8 mouse cellular contexts compared by ENCODE assay signal in the genomic region with DNA sequence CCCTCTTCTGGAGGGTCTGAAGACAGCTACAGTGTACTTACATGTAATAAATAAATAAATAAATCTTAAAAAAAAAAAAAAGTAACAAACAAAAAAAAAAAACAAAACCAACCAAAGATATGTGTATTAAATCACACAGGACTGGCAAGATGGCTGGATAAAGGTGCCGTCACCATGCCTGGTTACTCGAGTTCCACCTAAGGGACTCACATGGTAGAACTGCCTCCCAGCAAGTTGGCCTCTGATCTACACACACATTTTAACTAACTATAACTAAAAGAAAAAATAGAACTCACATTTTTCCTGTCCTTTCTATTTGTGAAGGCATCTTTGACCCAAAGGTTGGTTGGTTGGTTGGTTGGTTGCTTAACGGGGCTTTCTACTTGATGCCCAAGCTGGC. TPM values are rescaled to one million over a fixed set of nuclear protein-coding genes. Genes with fewer than 3 reads are reported as not detected.
DNase-seq lines count a peak whose midpoint lies in the region; ATAC-seq lines count a peak whose summit lies in the region.

No protein-coding gene starts in this region.

- H3K9me3 ChIP-seq in lung, embryonic 16.5 days (ENCODE audit: control insufficient read depth, low read length): no peaks in the 10 kb centered on the region
- H3K9me3 ChIP-seq in embryonic facial prominence, embryonic 12.5 days: no peaks in the 10 kb centered on the region
- no peaks in the 10 kb centered on the region for H3K9me3 ChIP-seq in limb, embryonic 10.5 days (replicated peaks)

- no peaks in the 10 kb centered on the region for H3K36me3 ChIP-seq in lung, embryonic 16.5 days (ENCODE audit: control insufficient read depth, insufficient read depth, low read length)
- H3K36me3 ChIP-seq in embryonic facial prominence, embryonic 12.5 days: no peaks in the 10 kb centered on the region
- peaks cover 15% of the 10 kb centered on the region for H3K36me3 ChIP-seq in limb, embryonic 10.5 days
- no peaks in the 10 kb centered on the region for H3K36me3 ChIP-seq in splenic B cell, adult 2 months (ENCODE audit: control insufficient read depth, insufficient read depth, low read length, poor library complexity, severe bottlenecking)

- peak overlapping the region; percentile 84; the same call in 1 of the 2 replicates for H3K27ac ChIP-seq in lung, embryonic 16.5 days (ENCODE audit: low read length)
- 0 out of 2 replicates have a peak overlapping the region, but pooled peaks have one; percentile 50 for H3K27ac ChIP-seq in embryonic facial prominence, embryonic 12.5 days
- H3K27ac ChIP-seq in limb, embryonic 10.5 days: peak overlapping the region; percentile 85

- H3K27me3 ChIP-seq in lung, embryonic 16.5 days (ENCODE audit: control insufficient read depth, insufficient read depth, low read depth, low read length): no peaks in the 10 kb centered on the region
- H3K27me3 ChIP-seq in embryonic facial prominence, embryonic 12.5 days: no peaks in the 10 kb centered on the region
- H3K27me3 ChIP-seq in limb, embryonic 10.5 days (ENCODE audit: low read depth, poor library complexity, severe bottlenecking): no peaks in the 10 kb centered on the region
- H3K27me3 ChIP-seq in splenic B cell, adult 2 months (ENCODE audit: control insufficient read depth, insufficient read depth, low read length, poor library complexity, severe bottlenecking): no peaks in the 10 kb centered on the region

- peaks cover 19% of the 10 kb centered on the region for H3K4me1 ChIP-seq in lung, embryonic 16.5 days (replicated peaks; ENCODE audit: control insufficient read depth, insufficient read depth, low read length)
- peaks cover 20% of the 10 kb centered on the region for H3K4me1 ChIP-seq in embryonic facial prominence, embryonic 12.5 days
- peaks cover 20% of the 10 kb centered on the region for H3K4me1 ChIP-seq in limb, embryonic 10.5 days

- H3K9ac ChIP-seq in lung, embryonic 16.5 days (ENCODE audit: low read length): peak overlapping the region; percentile 67
- H3K9ac ChIP-seq in embryonic facial prominence, embryonic 12.5 days: peak overlapping the region; percentile 95

- no peak for ATAC-seq in lung, embryonic 16.5 days (ENCODE audit: low read depth)
- ATAC-seq in embryonic facial prominence, embryonic 12.5 days (ENCODE audit: insufficient number of reproducible peaks, insufficient read depth, low FRiP score, low TSS enrichment): no peak

- 74% methylated on average over 3 of the region's 3 CpGs for WGBS in lung, embryonic 16.5 days
- WGBS in embryonic facial prominence, embryonic 12.5 days: 83% methylated on average over 3 of the region's 3 CpGs
- 80% methylated on average over 3 of the region's 3 CpGs for WGBS in limb, embryonic 10.5 days

- no peak for DNase-seq in lung, postnatal 36 days
- DNase-seq in limb, embryonic 10.5 days (ENCODE audit: low spot score): no peak
- DNase-seq in splenic B cell, adult 2 months (ENCODE audit: low read depth, low spot score): peak; percentile 17
- no peak for DNase-seq in layer of hippocampus, postnatal 10 days (ENCODE audit: low spot score in 2 of 2)
- no peak for DNase-seq in urinary bladder, postnatal 4 days (ENCODE audit: low spot score in 2 of 2)
- DNase-seq in layer of hippocampus, adult 11-12 months (ENCODE audit: low spot score): no peak

- peak overlapping the region; percentile 96 for H3K4me2 ChIP-seq in lung, embryonic 16.5 days (ENCODE audit: low read depth, low read length)
- H3K4me2 ChIP-seq in embryonic facial prominence, embryonic 12.5 days (replicated peaks): peak overlapping the region; percentile 98

- H3K4me3 ChIP-seq in lung, embryonic 16.5 days (ENCODE audit: low read length): peak overlapping the region; percentile 99
- peak overlapping the region; percentile 98 for H3K4me3 ChIP-seq in embryonic facial prominence, embryonic 12.5 days
- peak overlapping the region; percentile 77 for H3K4me3 ChIP-seq in limb, embryonic 10.5 days

RNA-seq across cellular contexts. Expression of gene Clta, which starts 7.5 kb away (rescaled TPM):
- 186 and 199 TPM in 2 replicates for polyA plus RNA-seq in lung, embryonic 16.5 days (2015; fragmentation: Nextera tagmentation; extraction: Ambion mirVana)
- 254 and 261 TPM in 2 replicates for polyA plus RNA-seq in embryonic facial prominence, embryonic 12.5 days (2016; fragmentation: Nextera tagmentation; extraction: Ambion mirVana)
- polyA plus RNA-seq in limb, embryonic 10.5 days (2016; fragmentation: Nextera tagmentation; extraction: Ambion mirVana): 215 and 217 TPM in 2 replicates
- 100 to 1,000 TPM; 325 to 347 TPM for total RNA-seq in layer of hippocampus, postnatal 10 days (2021)

RNA-seq across cellular contexts. Expression of gene Ccin, which starts 28.5 kb away (rescaled TPM):
- polyA plus RNA-seq in lung, embryonic 16.5 days (2015; fragmentation: Nextera tagmentation; extraction: Ambion mirVana): not detected in 2 replicates
- 0.11 TPM in 1 of 2 replicates, not detected in the other for polyA plus RNA-seq in embryonic facial prominence, embryonic 12.5 days (2016; fragmentation: Nextera tagmentation; extraction: Ambion mirVana)
- not detected in 2 replicates for polyA plus RNA-seq in limb, embryonic 10.5 days (2016; fragmentation: Nextera tagmentation; extraction: Ambion mirVana)
- not detected for total RNA-seq in layer of hippocampus, postnatal 10 days (2021)

RNA-seq across cellular contexts. Expression of gene Glipr2, which starts 54.6 kb away (rescaled TPM):
- polyA plus RNA-seq in lung, embryonic 16.5 days (2015; fragmentation: Nextera tagmentation; extraction: Ambion mirVana): 57.8 and 59.6 TPM in 2 replicates
- polyA plus RNA-seq in embryonic facial prominence, embryonic 12.5 days (2016; fragmentation: Nextera tagmentation; extraction: Ambion mirVana): 113 and 118 TPM in 2 replicates
- polyA plus RNA-seq in limb, embryonic 10.5 days (2016; fragmentation: Nextera tagmentation; extraction: Ambion mirVana): 30.1 and 44.7 TPM in 2 replicates
- 1 to 10 TPM; 1.9 to 2.4 TPM for total RNA-seq in layer of hippocampus, postnatal 10 days (2021)
